Mouse (Mus musculus) forebrain, embryonic 15.5 days (tissue): ENCODE data around the gene Cxcr4. TPM values are rescaled to one million over a fixed set of nuclear protein-coding genes. Genes with fewer than 3 reads are reported as not detected.

Experiments used
- ATAC-seq: fragments of 200-750 bp; cut with Nextera tagmentation; replicated peaks from 2 replicates; pipeline ENCODE4 v1.8.0; 2017; ENCODE audit warnings: mild to moderate bottlenecking, moderate TSS enrichment, moderate library complexity
- H3K27ac ChIP-seq: fragments of 300-500 bp; sonication (generic); replicated peaks from 2 replicates; pipeline ENCODE4 v1.5.1; 2015; ENCODE audit warnings: mild to moderate bottlenecking, inconsistent platforms
- H3K27me3 ChIP-seq: fragments of 300-500 bp; sonication (generic); 2 replicates; pipeline ENCODE4 v1.6.1; 2015; ENCODE audit warnings: inconsistent platforms
- H3K36me3 ChIP-seq: fragments of 300-500 bp; sonication (generic); 2 replicates; pipeline ENCODE4 v1.6.1; 2015; ENCODE audit warnings: mild to moderate bottlenecking, inconsistent platforms
- H3K4me1 ChIP-seq: fragments of 300-500 bp; sonication (generic); 2 replicates; pipeline ENCODE4 v1.6.1; 2015; ENCODE audit warnings: inconsistent platforms
- H3K4me2 ChIP-seq: fragments of 300-500 bp; sonication (generic); replicated peaks from 2 replicates; pipeline ENCODE4 v1.6.1; 2015; ENCODE audit warnings: mild to moderate bottlenecking, inconsistent platforms
- H3K4me3 ChIP-seq: fragments of 300-500 bp; sonication (generic); 2 replicates; pipeline ENCODE4 v1.5.1; 2015; ENCODE audit warnings: mild to moderate bottlenecking, inconsistent platforms
- H3K9ac ChIP-seq: fragments of 300-500 bp; sonication (generic); replicated peaks from 2 replicates; pipeline ENCODE4 v1.6.1; 2015; ENCODE audit warnings: mild to moderate bottlenecking, inconsistent platforms
- H3K9me3 ChIP-seq: fragments of 300-500 bp; sonication (generic); 2 replicates; pipeline ENCODE4 v1.6.1; 2016; ENCODE audit warnings: inconsistent platforms
- WGBS: fragments of 180-500 bp; shearing (Covaris S2); methylation state at CpG from one replicate; pipeline ENCODE4 v1.1.7; 2015; ENCODE audit warnings: mixed read lengths; 5-methylcytosine and 5-hydroxymethylcytosine counted together
- polyA plus RNA-seq: library from polyadenylated mRNA; unstranded; fragments of >200 nt; fragmentation: Nextera tagmentation; extraction: Ambion mirVana; gene quantifications from 2 replicates; pipeline ENCODE4 v1.2.1, GENCODE M21; 2015

The Cxcr4 gene
- polyA plus RNA-seq, 1 experiment from 2014 or later: 10.7 TPM

DNA sequence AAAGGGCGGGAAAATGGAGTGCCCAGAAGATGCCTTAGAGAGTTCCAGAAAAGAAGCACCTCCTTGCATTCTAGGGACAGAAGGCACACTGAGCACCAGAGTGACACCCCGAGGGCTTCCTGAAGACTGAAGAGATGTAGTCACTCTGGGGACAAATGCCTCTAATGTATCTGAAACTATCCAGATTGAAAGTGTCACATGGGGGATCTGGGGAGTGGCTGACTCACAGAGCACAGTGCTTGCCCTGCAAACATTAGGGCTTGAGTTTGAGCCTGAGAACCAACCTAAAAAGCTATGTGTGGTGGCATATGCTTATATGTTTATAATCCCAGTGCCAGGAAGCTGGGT is 23.3 kb upstream of the Cxcr4 start:
- no peak for ATAC-seq
- Histone ChIP-seq H3K36me3 (no peaks in the 10 kb centered on the region), H3K27me3 (no peaks in the 10 kb centered on the region), H3K27ac (no peak overlapping the region), H3K4me1 (no peaks in the 10 kb centered on the region), H3K4me2 (no peak overlapping the region), H3K9ac (no peak overlapping the region), H3K9me3 (no peaks in the 10 kb centered on the region), H3K4me3 (no peak overlapping the region)
- WGBS: 81% methylated on average over 2 of the region's 2 CpGs

DNA sequence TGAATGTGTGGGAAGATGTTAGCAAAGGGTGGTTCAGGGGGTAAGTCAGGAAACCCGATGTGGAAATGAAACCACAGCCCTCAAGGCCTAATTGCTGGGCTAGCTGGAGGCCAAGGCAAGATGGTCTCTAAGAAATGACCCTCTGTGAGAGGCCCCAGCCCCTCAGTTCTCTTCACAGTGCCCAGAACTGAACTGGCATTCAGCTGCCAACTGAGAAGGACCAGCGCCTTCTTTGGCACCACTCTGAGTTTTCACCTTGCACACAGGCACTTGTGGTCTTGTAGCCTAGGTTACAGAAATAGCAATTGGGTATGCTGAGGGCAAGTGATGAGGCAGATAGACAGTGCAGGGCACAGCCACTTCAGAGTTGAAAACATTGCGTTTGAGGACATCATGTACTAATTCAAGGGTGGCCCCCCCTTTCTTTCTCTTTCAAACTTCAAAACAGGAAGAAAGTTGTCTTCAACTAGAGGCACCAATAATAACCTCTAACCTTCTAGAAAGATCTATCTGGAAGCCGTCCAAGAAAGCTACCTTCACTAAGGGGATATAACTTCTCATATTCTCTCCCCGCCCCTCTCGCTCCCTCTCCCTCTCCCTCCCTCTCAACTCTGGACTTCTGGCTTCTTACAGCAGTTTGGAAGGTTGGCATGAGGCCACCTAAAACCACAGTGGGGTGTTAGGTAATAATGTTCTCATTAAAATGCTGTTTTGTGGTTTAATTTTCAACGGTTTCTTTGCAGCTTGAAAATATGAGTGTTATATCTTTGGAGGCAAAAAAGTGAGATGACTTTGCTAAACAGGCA is 22.8 kb upstream of the Cxcr4 start:
- no peaks in the 10 kb centered on the region for H3K4me1 ChIP-seq
- H3K4me3 ChIP-seq: no peak overlapping the region
- H3K36me3 ChIP-seq: no peaks in the 10 kb centered on the region
- no peak overlapping the region for H3K27ac ChIP-seq
- no peaks in the 10 kb centered on the region for H3K9me3 ChIP-seq
- no peak for ATAC-seq
- H3K4me2 ChIP-seq: no peak overlapping the region
- H3K27me3 ChIP-seq: no peaks in the 10 kb centered on the region
- WGBS: 75% methylated on average over 7 of the region's 7 CpGs
- no peak overlapping the region for H3K9ac ChIP-seq

DNA sequence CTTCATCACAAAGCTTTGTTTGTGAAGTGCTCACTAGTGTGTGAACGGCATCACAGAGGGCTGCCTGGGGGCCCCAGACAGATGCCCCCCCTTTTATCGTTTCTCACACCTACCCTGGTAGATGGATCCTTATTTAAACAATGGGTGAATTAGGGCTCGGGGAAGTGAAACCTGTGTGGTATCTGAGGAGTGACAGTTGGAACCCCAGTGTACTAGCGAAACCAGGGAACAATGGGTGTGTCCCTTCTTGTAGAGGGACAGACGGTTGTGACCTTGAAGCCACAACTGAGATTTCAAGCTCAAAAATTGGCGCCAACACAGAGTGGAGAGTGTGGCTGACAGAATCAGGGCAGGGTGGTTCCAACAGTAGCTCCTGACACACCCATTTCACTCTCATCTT is 16.0 kb upstream of the Cxcr4 start:
- no peak for ATAC-seq
- H3K36me3 ChIP-seq: no peaks in the 10 kb centered on the region
- no peak overlapping the region for H3K4me3 ChIP-seq
- H3K27me3 ChIP-seq: no peaks in the 10 kb centered on the region
- H3K27ac ChIP-seq: no peak overlapping the region
- WGBS: 74% methylated on average over 6 of the region's 6 CpGs
- no peak overlapping the region for H3K9ac ChIP-seq
- no peaks in the 10 kb centered on the region for H3K4me1 ChIP-seq
- no peak overlapping the region for H3K4me2 ChIP-seq
- no peaks in the 10 kb centered on the region for H3K9me3 ChIP-seq

DNA sequence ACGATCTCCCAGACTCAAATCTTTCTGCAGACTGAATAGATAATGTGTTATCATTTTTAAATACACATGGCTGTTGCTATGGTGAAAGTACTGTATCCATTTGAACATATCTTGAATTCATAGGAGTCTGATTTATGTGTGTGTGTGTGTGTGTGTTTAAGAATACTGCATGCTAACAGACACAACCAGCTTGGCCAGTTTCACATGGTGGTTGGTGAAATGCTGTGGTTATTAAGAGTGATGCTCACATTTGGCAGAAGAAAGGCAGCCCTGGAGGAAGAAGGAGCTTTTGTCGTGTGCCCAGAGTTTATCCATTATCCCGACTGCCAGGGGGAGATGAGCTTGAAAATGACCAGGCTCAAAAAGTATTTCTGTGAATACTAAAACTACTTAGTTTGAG is 15.3 kb upstream of the Cxcr4 start:
- 63% methylated on average over 3 of the region's 3 CpGs for WGBS
- Histone ChIP-seq H3K27ac (no peak overlapping the region), H3K9me3 (no peaks in the 10 kb centered on the region), H3K4me2 (no peak overlapping the region), H3K36me3 (no peaks in the 10 kb centered on the region), H3K9ac (no peak overlapping the region), H3K27me3 (no peaks in the 10 kb centered on the region), H3K4me3 (no peak overlapping the region), H3K4me1 (no peaks in the 10 kb centered on the region)
- ATAC-seq: no peak

DNA sequence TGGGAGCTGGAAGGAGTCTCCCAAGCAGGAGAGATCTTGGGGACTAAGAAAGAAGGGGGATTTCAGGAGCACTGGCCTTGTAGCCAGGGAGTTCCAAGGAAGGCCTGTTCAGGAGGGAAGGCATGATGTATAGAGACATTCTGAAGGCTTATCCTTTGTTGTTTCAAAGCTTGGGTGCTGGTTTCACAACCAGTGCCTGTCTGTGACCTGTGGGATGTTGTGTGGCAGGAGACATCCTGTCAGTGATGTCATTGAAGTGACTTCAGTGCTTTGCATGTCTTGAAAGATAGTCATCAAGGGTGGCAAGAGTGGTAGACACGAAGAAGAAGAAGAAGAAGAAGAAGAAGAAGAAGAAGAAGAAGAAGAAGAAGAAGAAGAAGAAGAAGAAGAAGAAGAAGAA is 13.7 kb upstream of the Cxcr4 start:
- H3K4me2 ChIP-seq: no peak overlapping the region
- no peaks in the 10 kb centered on the region for H3K4me1 ChIP-seq
- no peak overlapping the region for H3K27ac ChIP-seq
- no peaks in the 10 kb centered on the region for H3K27me3 ChIP-seq
- no peaks in the 10 kb centered on the region for H3K36me3 ChIP-seq
- no peak overlapping the region for H3K4me3 ChIP-seq
- ATAC-seq: no peak
- no peak overlapping the region for H3K9ac ChIP-seq
- H3K9me3 ChIP-seq: no peaks in the 10 kb centered on the region
- 77% methylated on average over 1 of the region's 1 CpGs for WGBS

DNA sequence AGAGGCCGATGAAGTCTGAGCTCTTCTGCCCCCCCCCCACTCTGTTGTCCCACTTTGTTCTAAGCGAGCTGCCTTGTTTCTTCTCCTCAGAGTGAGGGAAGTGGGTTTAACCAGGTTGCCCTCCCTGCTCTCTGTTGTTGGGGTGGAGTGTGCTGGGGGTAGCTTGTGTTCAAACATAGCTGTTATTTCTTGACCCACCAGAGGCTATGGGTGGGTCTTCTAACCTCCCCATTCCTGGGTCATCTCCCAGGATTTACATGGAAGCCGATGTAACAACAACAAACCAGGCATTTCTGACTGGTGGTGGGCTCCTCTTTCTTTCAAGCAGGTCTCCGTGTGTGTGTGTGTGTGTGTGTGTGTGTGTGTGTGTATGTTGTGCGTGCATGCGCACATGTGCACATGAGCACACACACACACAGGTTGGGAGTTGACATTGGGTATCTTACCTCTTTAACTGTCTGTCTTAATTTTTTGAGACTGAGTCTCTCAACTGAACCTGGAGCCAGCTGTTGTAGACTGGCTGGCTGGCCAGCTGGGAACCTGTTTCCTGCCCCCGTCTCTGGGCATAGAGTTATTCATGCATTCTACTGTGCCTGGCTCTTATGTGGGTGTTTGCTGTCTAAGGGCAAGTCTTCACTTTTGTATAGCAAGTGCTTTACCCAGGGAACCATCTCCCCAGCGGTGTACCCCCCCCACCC is 10.7 kb upstream of the Cxcr4 start:
- Histone ChIP-seq H3K27me3 (no peaks in the 10 kb centered on the region), H3K9me3 (no peaks in the 10 kb centered on the region), H3K36me3 (no peaks in the 10 kb centered on the region), H3K4me3 (no peak overlapping the region), H3K4me2 (no peak overlapping the region), H3K9ac (no peak overlapping the region), H3K27ac (no peak overlapping the region), H3K4me1 (no peaks in the 10 kb centered on the region)
- WGBS: 85% methylated on average over 8 of the region's 8 CpGs
- ATAC-seq: no peak

DNA sequence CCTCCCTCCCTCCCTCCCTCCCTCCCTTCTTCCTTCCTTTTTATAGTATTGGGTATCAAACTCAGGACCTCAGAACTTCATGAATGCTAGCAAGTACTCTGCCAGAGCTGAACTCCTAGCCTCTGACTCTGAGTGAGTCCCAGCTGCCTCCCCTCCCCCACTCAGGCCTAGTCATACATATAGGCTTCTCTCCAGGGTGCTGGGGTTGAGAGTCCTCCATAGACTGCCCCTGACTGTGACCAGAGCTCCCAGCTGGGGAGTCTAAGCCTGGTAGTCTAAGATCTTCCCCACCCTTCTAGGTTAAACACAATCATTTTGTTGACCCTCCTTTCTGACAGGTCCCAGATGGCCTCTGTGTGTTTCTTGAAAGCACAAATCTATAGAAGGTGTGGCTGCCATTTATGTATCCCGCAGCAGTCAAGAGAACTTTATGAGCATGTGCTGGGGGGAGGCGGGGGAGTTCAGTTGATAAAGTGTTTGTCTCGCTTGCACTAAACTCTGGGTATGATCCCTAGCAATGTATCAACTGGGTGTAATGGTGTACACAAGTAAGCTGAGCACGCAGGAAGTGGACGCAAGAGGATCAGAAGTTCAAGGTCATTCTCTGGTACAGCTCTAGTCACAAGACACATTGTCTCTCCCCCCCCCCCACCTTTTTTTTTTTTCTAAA is 10.1 kb upstream of the Cxcr4 start:
- Histone ChIP-seq H3K9ac (no peak overlapping the region), H3K4me2 (no peak overlapping the region), H3K4me1 (no peaks in the 10 kb centered on the region), H3K36me3 (no peaks in the 10 kb centered on the region), H3K27me3 (no peaks in the 10 kb centered on the region), H3K4me3 (no peak overlapping the region), H3K27ac (no peak overlapping the region), H3K9me3 (no peaks in the 10 kb centered on the region)
- WGBS: 81% methylated on average over 5 of the region's 5 CpGs
- ATAC-seq: no peak

DNA sequence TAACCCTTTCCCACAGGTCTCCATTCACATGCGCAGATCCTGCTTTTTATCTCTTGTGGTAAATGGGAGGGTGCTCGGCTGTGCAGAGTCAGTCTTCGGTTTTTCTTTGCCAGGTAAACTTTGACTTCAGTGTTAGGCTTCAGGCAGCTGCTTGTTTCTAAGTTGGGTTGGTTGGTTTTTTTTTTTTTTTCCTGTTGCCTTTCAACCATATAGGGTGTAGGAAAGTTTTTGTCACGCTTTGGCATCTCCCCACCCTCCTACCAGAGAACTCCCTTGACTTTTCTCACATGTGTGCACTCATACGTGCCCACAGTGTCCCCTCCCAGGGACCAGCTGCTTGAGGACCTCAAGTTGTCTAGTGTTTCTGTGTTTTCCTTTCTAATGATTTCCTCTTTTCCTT is 9.2 kb upstream of the Cxcr4 start:
- H3K4me2 ChIP-seq: no peak overlapping the region
- no peak for ATAC-seq
- H3K27me3 ChIP-seq: no peaks in the 10 kb centered on the region
- no peaks in the 10 kb centered on the region for H3K4me1 ChIP-seq
- H3K27ac ChIP-seq: no peak overlapping the region
- no peaks in the 10 kb centered on the region for H3K36me3 ChIP-seq
- H3K9ac ChIP-seq: no peak overlapping the region
- H3K4me3 ChIP-seq: no peak overlapping the region
- WGBS: 80% methylated on average over 5 of the region's 5 CpGs
- H3K9me3 ChIP-seq: no peaks in the 10 kb centered on the region

DNA sequence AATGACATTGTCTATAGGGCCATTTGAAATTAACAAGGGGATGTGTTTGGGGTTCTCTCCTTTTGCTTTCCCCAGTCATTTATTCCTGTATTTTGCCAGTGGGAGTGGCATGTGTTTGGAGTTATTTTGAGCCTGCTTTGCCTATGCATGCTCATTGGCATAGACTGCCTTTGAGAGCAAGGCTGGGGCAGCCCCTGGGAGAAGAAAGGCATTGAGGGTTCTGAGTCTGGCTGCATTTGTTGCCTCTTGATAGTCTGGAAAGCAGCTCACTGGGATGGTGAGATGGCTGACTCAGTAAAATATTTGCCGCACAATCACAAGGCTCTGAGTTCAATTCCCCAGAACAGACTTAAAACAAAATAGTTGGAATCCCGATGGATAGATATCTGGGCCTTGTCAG is 8.5 kb upstream of the Cxcr4 start:
- H3K9ac ChIP-seq: no peak overlapping the region
- no peaks in the 10 kb centered on the region for H3K36me3 ChIP-seq
- no peak overlapping the region for H3K27ac ChIP-seq
- H3K4me3 ChIP-seq: no peak overlapping the region
- H3K27me3 ChIP-seq: no peaks in the 10 kb centered on the region
- peaks cover 7% of the 10 kb centered on the region for H3K4me1 ChIP-seq
- H3K9me3 ChIP-seq: no peaks in the 10 kb centered on the region
- ATAC-seq: no peak
- H3K4me2 ChIP-seq: no peak overlapping the region
- 95% methylated on average over 2 of the region's 2 CpGs for WGBS

DNA sequence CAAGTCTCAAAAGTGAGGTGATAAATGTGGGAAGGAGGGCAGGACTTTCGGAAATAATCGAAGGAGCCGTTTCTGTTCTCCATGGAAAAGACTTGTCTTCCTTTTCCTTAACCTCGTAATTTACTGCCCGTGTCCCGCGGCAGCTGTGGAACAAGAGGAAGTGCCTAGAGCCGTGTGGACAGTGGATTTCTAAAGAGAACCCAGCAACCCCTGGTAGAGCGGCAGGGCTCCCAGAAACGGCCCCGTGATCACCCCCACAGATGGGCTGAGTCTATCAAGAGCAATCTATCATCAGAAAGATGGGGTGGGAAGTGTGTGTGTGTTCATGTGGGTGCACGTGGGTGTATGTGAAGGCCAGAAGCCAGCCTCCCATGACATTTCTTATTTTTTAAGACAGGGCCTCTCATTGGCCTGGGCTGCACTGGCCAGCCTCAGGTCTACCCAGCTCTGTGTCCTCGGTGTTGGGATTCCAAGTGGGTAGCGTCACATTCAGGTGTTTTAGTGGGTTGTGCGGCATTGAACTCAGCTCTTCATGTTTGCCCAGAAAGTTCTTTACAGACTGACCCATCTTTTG is 5.2 kb upstream of the Cxcr4 start:
- no peak for ATAC-seq
- no peak overlapping the region for H3K9ac ChIP-seq
- no peak overlapping the region for H3K4me3 ChIP-seq
- no peaks in the 10 kb centered on the region for H3K9me3 ChIP-seq
- 82% methylated on average over 15 of the region's 15 CpGs for WGBS
- H3K27me3 ChIP-seq: no peaks in the 10 kb centered on the region
- peaks cover 40% of the 10 kb centered on the region for H3K4me1 ChIP-seq
- H3K4me2 ChIP-seq: no peak overlapping the region
- no peaks in the 10 kb centered on the region for H3K36me3 ChIP-seq
- no peak overlapping the region for H3K27ac ChIP-seq

DNA sequence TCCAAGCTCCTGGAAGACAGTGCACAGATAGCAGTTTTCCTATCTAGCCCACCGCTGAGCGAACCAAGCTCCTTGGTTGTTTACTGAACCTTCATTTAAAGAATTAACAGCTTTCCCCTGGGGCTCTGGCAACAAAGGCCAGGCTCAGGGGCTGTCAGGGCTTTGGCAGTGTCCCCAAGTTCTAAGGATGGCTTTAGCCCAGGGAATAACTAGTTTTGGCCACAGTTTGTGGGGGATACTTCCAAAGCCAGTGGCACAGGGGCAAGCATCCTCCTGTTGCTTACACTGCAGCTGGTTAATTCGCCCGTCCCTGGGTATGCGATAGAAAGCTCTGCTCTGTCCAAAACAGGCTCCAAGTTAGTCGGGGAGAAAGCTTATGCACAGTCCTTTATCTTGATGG is 3.4 kb upstream of the Cxcr4 start:
- no peak for ATAC-seq
- no peak overlapping the region for H3K4me3 ChIP-seq
- no peak overlapping the region for H3K4me2 ChIP-seq
- H3K27me3 ChIP-seq: no peaks in the 10 kb centered on the region
- peaks cover 51% of the 10 kb centered on the region for H3K4me1 ChIP-seq
- no peaks in the 10 kb centered on the region for H3K9me3 ChIP-seq
- no peak overlapping the region for H3K27ac ChIP-seq
- H3K9ac ChIP-seq: no peak overlapping the region
- 3% methylated on average over 6 of the region's 6 CpGs for WGBS
- H3K36me3 ChIP-seq: no peaks in the 10 kb centered on the region

DNA sequence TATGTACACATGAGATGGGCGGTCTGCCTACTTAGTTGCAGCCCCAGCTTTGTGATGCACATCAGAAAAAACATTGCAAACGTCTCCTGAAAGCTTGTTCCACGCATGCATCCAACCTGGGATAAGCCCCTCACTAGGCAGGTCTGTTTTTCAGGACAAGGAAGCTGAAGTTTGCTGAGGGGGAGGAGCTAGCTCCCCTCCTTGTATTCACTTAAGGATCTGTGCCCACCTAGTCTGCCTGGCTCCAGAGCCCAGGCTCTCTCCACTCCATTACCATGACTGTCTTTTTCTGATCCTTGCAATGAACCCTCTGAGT is 3.0 kb upstream of the Cxcr4 start:
- Histone ChIP-seq H3K4me2 (no peak overlapping the region; the same call in 1 of the 2 replicates), H3K9me3 (no peaks in the 10 kb centered on the region), H3K27ac (no peak overlapping the region), H3K9ac (no peak overlapping the region), H3K4me3 (no peak overlapping the region), H3K27me3 (no peaks in the 10 kb centered on the region), H3K4me1 (peaks cover 52% of the 10 kb centered on the region), H3K36me3 (no peaks in the 10 kb centered on the region)
- no peak for ATAC-seq
- WGBS: 21% methylated on average over 3 of the region's 3 CpGs
